Mouse (Mus musculus) ES-Bruce4 (cell line): ENCODE measurements around the gene Man1a2.

ENCODE experiments used
- CTCF ChIP-seq: IDR thresholded peaks from one replicate; pipeline ENCODE4 v1.8.1; 2011; ENCODE audit warnings: low read depth, low read length
- POLR2A ChIP-seq: IDR thresholded peaks from one replicate; pipeline ENCODE4 v1.8.1; 2011; ENCODE audit warnings: low read length; ENCODE audit not compliant: insufficient read depth

GRCm38 (mm10) chr3:100547913-100548292, 137.4 kb downstream of the Man1a2 start:
- TF ChIP-seq POLR2A (no peak), CTCF (no peak)
